Mouse (Mus musculus) liver (tissue): ENCODE data around the gene Cacfd1.
A peak's percentile ranks its signal among the peaks of the same experiment; 100 is the strongest.

Experiments used
- DNase-seq: peaks from one replicate; pipeline ENCODE4 v3.0.0-alpha.2; 2020; ENCODE audit warnings: mixed read lengths

Cacfd1 gene

GRCm38 (mm10) chr2:27027618-27028436 is 18.1 kb downstream of the Cacfd1 start, which contains the start of gene Slc2a6:
Gene Slc2a6, minus strand, starts transcription at chr2:27027998.
- DNase-seq: peak; percentile 86

- no peak for DNase-seq
Observed at GRCm38 (mm10) chr2:27028437-27029015, 18.8 kb downstream of the Cacfd1 start.

- no peak for DNase-seq
Observed at GRCm38 (mm10) chr2:27032361-27032760, 22.6 kb downstream of the Cacfd1 start.

- DNase-seq: no peak
Observed at GRCm38 (mm10) chr2:27036003-27036402, 26.3 kb downstream of the Cacfd1 start.

GRCm38 (mm10) chr2:27037008-27037407 is 27.3 kb downstream of the Cacfd1 start:
- DNase-seq: no peak

- peak; percentile 66 for DNase-seq
Observed at GRCm38 (mm10) chr2:27038596-27038995, 28.9 kb downstream of the Cacfd1 start.

GRCm38 (mm10) chr2:27039286-27039685 is 29.6 kb downstream of the Cacfd1 start:
- DNase-seq: peak; percentile 39

GRCm38 (mm10) chr2:27042131-27042844 is 32.6 kb downstream of the Cacfd1 start:
- peak; percentile 56 for DNase-seq

- peak; percentile 79 for DNase-seq
Observed at GRCm38 (mm10) chr2:27043461-27043860, 33.7 kb downstream of the Cacfd1 start.

GRCm38 (mm10) chr2:27044166-27044565 is 34.4 kb downstream of the Cacfd1 start:
- DNase-seq: no peak

GRCm38 (mm10) chr2:27044641-27045040 is 34.9 kb downstream of the Cacfd1 start:
- no peak for DNase-seq

- no peak for DNase-seq
Observed at GRCm38 (mm10) chr2:27045979-27046770, 36.4 kb downstream of the Cacfd1 start.

- no peak for DNase-seq
Observed at GRCm38 (mm10) chr2:27049408-27049807, 39.7 kb downstream of the Cacfd1 start.

- no peak for DNase-seq
Observed at GRCm38 (mm10) chr2:27058251-27058650, 48.5 kb downstream of the Cacfd1 start.

- DNase-seq: no peak
Observed at GRCm38 (mm10) chr2:27058751-27059150, 49.0 kb downstream of the Cacfd1 start.

GRCm38 (mm10) chr2:27059187-27059586 is 49.5 kb downstream of the Cacfd1 start:
- DNase-seq: no peak

- no peak for DNase-seq
Observed at GRCm38 (mm10) chr2:27067124-27067523, 57.4 kb downstream of the Cacfd1 start.

GRCm38 (mm10) chr2:27067996-27068395 is 58.3 kb downstream of the Cacfd1 start:
- no peak for DNase-seq

- DNase-seq: no peak
Observed at GRCm38 (mm10) chr2:27069646-27070045, 59.9 kb downstream of the Cacfd1 start.

GRCm38 (mm10) chr2:27070247-27070813 is 60.6 kb downstream of the Cacfd1 start:
- no peak for DNase-seq
